Mouse (Mus musculus): ENCODE measurements around the gene Fxyd1. TPM values are rescaled to one million over a fixed set of nuclear protein-coding genes. Genes with fewer than 3 reads are reported as not detected.

Fxyd1 gene
- total RNA-seq, 2 experiments from 2014 or later, result not detected

GRCm38 (mm10) chr7:31080611-31081010, 23.6 kb upstream of the Fxyd1 start:
- no peak for ATAC-seq (replicated peaks; ENCODE audit: low FRiP score, low TSS enrichment, poor library complexity, severe bottlenecking)

GRCm38 (mm10) chr7:31079670-31080069, 22.7 kb upstream of the Fxyd1 start:
- no peak for ATAC-seq (replicated peaks; ENCODE audit: low FRiP score, low TSS enrichment, poor library complexity, severe bottlenecking)

GRCm38 (mm10) chr7:31077885-31078445, 21.0 kb upstream of the Fxyd1 start:
- peak; percentile 61 for ATAC-seq (replicated peaks; ENCODE audit: low FRiP score, low TSS enrichment, poor library complexity, severe bottlenecking)

GRCm38 (mm10) chr7:31077470-31077869, 20.5 kb upstream of the Fxyd1 start:
- no peak for ATAC-seq (replicated peaks; ENCODE audit: low FRiP score, low TSS enrichment, poor library complexity, severe bottlenecking)

GRCm38 (mm10) chr7:31076492-31076891, 19.5 kb upstream of the Fxyd1 start, which contains the start of gene Fxyd3:
Gene Fxyd3 (minus strand): TSS chr7:31076704.
- no peak for ATAC-seq (replicated peaks; ENCODE audit: low FRiP score, low TSS enrichment, poor library complexity, severe bottlenecking)

DNA sequence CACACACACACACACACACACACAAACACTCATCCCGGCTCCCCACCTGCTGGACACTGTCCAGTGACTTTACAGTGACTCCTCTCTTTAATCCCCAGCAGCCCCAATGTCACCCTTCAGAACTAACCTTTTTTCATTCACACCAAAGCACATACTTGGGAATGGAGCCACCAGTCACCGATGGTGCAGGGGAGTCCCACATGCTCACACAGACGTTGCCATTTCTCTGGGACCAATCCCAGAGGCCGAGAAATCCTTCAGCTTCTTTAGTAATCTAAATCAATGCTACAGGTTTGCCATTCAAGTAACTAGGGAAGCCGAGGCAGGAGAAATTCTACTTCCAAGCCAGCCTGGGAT, 17.7 kb upstream of the Fxyd1 start:
- ATAC-seq (replicated peaks; ENCODE audit: low FRiP score, low TSS enrichment, poor library complexity, severe bottlenecking), result no peak

DNA sequence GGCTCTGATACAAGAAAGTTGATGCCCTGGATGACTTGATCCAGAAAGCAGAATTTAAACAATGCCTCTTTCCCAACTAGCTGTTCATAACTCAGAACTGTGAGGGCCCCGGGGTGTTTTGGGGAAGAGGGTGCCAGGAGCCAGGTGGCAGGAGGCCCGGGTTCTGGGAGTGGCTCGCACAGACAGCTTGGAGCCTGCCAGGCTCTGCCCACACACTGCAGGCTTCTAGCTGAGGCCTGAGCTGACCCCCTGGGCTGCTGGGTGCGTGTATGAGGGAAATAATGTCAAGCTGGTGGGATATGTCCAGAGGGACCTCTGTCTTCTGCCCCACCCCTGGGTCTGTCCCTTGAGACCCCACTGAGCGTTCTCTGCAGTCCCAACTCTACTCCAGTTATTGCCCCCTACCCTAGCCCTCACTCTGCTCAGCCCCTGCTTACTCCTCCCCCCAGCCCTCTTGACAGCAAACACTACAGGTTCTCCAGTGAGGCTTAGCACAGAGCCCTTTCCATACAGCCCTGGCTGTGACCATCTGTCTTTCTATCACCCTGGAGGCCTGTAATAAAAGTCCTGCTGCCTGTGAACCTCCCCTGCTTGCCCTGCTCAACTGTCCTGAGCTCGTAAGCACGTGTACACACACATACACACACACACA, 17.2 kb upstream of the Fxyd1 start:
- no peak for ATAC-seq (replicated peaks; ENCODE audit: low FRiP score, low TSS enrichment, poor library complexity, severe bottlenecking)

- no peak for ATAC-seq (replicated peaks; ENCODE audit: low FRiP score, low TSS enrichment, poor library complexity, severe bottlenecking)
These were observed 16.5 kb upstream of the Fxyd1 start for GRCm38 (mm10) chr7:31073546-31073945.

DNA sequence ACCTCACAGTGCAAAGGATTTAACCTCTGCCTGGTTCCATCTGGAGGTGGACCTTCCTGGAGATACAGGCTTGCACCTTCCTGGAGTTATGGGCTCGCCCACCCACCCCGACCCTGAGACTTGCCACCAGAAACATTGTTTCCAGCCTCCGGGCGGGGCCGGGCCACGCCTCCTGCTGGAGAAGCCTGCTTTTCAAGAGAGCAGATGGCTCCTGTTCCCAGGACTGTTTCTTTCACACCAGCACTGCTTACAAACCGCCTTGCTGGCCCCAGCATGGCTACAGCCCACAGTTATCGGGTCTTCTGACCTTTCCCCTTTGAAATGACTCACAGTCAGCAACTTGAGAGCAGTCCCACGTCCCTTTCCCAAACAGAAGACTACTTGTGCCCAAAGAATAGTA, 15.3 kb upstream of the Fxyd1 start:
- ATAC-seq (replicated peaks; ENCODE audit: low FRiP score, low TSS enrichment, poor library complexity, severe bottlenecking), result no peak

GRCm38 (mm10) chr7:31070324-31070723, 13.3 kb upstream of the Fxyd1 start:
- ATAC-seq (replicated peaks; ENCODE audit: low FRiP score, low TSS enrichment, poor library complexity, severe bottlenecking), result no peak

- ATAC-seq (replicated peaks; ENCODE audit: low FRiP score, low TSS enrichment, poor library complexity, severe bottlenecking), result no peak
These were observed 12.5 kb upstream of the Fxyd1 start for GRCm38 (mm10) chr7:31069491-31069890.

DNA sequence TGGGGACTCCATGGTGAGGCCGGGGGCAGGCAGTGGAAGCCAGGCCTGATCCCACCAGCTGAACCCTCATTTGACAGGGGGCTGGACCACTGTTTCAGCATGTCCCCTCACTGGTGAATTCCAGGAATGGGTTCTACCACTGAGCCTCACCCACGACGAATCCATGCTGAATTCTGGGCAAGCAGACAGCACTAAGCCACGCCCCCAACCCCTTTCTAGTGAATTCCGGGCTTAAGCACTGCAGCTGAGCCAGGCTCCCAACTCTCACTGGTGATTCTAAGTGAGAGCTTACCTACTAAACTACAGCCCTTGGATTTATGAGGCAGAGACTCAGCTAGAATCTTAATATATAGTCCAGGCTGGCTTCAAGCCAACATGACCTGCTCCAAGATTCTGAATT, 10.8 kb upstream of the Fxyd1 start:
- no peak for ATAC-seq (replicated peaks; ENCODE audit: low FRiP score, low TSS enrichment, poor library complexity, severe bottlenecking)

- ATAC-seq (replicated peaks; ENCODE audit: low FRiP score, low TSS enrichment, poor library complexity, severe bottlenecking), result no peak
These were observed 6.1 kb upstream of the Fxyd1 start for GRCm38 (mm10) chr7:31063074-31063560.

DNA sequence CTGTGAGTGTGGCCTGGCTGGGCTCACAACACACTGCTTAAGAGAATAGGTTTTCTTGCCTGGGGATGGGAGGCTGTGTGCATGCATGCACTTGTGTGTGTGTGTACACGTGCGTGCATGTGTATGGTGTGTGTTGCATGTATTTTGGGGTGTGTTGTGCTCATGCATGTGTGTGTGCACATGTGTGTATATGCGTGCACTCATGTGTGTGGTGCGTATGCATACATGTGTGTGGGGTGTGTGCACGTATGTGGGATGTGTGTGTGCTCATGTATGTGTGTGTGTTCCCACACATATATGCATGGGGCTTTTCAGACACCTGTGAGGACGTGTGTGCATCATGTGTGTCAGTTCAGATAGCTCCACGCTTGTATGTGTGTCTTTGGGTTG, 3.6 kb upstream of the Fxyd1 start:
- no peak for ATAC-seq (replicated peaks; ENCODE audit: low FRiP score, low TSS enrichment, poor library complexity, severe bottlenecking)

DNA sequence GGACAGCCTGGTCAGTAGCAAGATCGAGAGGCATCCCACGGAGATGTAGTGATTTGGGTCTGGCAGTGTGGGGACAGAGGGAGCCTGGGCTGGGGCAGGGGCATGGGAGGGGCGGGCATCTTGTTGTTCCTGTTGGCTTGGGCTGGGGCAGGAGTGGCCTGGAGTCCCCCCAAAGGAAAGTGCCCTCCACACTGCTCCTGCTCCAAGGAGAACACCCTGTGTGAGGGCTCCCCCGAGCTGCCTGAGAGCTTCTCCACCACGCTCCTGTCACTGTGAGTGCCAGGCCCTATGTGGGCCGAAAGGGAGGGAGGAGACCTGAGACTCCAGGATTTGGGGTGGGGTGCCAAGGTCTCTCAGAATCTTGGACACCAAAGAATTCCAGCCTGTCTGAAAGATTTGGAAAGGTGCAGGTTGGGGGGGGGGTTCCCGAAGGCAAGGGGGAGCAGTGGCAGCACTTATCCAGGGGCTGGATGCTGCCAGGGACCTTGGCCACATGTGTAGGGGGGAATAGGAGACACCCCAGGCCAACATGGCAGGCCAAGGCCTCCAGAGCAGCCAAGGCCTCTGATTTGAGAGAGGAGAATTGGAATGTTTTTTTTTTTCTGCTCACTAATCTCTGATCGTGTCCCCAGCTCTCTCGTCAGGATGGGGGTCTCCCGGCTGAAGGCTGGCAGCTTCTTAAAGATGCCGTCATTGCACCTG, 3.1 kb upstream of the Fxyd1 start:
- ATAC-seq (replicated peaks; ENCODE audit: low FRiP score, low TSS enrichment, poor library complexity, severe bottlenecking), result no peak

DNA sequence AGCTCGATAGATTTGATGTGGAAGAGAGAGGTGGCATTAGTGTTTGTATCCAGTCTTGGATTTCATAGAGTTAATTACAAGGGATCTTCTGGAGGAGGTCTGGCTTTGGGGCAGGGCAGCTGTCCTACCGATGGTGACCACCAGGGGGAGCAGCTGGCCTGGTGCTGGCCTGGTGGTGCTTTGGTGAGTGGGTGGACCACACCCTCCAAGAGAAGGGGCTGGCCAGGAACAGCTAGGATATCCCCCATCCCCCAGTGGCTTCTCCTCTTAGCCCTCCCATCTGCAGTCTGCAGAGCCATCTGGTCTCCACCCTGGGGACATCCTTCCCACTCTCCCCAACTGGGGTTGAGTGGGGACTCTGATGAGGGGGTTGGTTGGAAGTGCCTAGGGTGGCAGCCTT, 2.1 kb upstream of the Fxyd1 start, which contains the start of gene Lgi4:
Gene Lgi4 (plus strand): TSS at position 235 of the 400 bp plus-strand sequence.
- peak; percentile 79 for ATAC-seq (replicated peaks; ENCODE audit: low FRiP score, low TSS enrichment, poor library complexity, severe bottlenecking)

DNA sequence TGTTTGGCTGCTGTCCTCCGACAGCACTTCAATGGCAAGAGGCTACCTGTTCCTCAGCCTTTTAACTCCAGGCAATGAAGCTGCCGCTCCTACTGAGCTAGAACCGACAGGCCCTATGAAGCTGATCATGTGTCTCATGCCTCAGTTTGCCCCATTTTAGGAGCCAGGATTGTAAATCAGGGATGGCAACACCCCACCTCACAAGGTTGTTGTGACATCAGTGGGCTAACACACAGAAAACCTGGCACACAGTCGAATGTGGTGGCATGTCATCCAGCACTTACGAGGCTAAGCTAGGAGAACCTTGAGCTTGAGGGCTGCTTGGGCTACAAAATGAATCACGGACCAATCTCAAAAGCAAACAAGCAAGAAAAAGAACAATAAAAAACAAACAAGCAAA, 1.2 kb upstream of the Fxyd1 start:
- ATAC-seq (replicated peaks; ENCODE audit: low FRiP score, low TSS enrichment, poor library complexity, severe bottlenecking), result no peak

- no peak for ATAC-seq (replicated peaks; ENCODE audit: low FRiP score, low TSS enrichment, poor library complexity, severe bottlenecking)
These were observed 731 bp upstream of the Fxyd1 start for GRCm38 (mm10) chr7:31057730-31058129.

- no peak for ATAC-seq (replicated peaks; ENCODE audit: low FRiP score, low TSS enrichment, poor library complexity, severe bottlenecking)
These were observed 551 bp downstream of the Fxyd1 start for GRCm38 (mm10) chr7:31056448-31056847.

- ATAC-seq (replicated peaks; ENCODE audit: low FRiP score, low TSS enrichment, poor library complexity, severe bottlenecking), result no peak
These were observed 1.1 kb downstream of the Fxyd1 start for GRCm38 (mm10) chr7:31055883-31056282.

DNA sequence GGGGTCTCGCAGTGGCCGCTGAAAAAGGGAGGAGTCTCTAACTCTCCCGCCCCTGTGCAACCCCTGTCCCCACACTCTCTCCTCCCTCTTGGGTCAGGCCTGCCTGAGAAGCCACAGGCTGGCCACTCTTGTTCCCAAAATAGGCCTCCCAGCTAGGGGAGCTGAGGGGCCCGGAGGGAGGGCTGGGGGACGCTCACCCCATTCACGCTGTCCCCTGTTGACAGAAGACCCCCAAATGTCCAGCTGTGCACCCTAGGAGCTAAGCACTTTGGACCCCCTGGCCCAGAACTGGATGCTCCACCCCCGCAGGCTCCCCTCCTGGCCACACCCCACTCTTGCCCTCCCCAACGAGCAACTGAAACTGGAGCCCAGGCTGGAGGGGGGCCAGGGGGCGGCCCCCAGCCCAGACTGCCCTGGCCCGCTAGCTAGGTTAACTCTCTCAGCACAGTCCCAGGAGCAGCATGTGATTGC, 1.6 kb downstream of the Fxyd1 start:
- no peak for ATAC-seq (replicated peaks; ENCODE audit: low FRiP score, low TSS enrichment, poor library complexity, severe bottlenecking)
